Mouse (Mus musculus): ENCODE measurements at regions not wholly inside any gene's neighbourhood (a gene's known extent, or its start where the extent isn't known, plus 50 kb on each side); places are given as distances from the start of the nearest gene placed in this dataset.
"Not testable (repeated sequence)": the region's sequence is repeated elsewhere in the genome, so short reads cannot be mapped to it uniquely, and the experiment has no call there.

DNA sequence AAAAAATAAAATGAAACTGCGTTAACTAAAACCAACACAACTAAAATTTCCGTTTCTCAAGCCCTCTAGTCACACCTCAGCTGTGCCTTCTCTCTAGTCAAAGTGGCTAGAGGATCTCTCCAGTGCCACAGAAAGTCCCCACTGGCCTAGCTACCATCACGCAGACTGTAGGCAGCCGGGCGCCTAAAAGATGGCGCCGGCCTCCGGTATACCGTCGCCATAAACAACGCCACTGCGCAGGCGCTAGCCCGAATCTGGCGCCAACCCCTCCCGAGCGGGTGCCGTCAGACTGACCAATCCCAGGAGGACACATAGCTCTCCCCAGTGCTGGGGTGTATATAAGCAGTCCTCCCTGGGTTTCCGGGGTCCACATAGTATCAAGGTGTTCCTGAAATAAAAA lies 62.7 kb upstream of the Top1 start:
- DNase-seq (ENCODE audit: low spot score in 2 of 2): not testable (repeated sequence)

DNA sequence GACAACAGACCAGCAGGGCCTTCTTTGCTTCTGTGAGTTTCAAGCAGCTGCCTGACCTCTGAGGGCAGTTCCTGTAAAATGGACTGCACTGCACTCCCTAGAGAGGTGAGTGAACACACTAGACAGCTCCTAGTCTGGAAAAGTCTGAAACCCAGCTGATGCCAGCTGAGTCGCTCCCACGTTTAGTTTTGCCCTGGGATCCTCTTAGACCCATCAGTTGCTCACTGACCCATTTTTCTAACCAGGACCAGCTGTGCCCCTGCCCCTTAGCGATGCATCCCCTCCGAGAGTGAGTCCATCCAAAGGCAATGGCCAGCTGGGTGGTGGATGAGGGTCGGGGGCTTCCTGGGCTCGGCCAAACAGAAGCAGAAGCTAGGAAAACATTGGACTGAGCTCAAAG lies 62.2 kb upstream of the Top1 start:
- DNase-seq (ENCODE audit: low spot score in 2 of 2): no peak

DNA sequence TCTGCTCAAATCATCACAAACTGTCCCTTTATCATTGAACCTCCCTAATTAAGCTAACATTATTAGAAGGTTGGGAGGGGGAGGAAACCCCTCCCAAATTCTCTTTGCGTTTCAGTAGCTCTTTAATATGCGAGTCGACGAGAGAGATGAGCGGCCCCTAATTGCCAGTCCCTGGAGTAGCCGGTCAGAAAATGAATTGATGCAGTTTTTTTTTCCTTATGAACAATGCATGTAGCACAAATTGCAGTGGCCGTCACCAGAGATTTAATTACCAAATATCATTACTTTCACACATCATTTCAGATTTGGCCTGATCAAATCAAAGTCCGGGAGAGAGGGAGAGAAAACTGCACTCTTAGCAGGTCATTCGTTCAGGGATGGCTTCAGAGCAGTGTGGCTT lies 61.1 kb upstream of the Top1 start:
- DNase-seq (ENCODE audit: low spot score in 2 of 2): no peak

DNA sequence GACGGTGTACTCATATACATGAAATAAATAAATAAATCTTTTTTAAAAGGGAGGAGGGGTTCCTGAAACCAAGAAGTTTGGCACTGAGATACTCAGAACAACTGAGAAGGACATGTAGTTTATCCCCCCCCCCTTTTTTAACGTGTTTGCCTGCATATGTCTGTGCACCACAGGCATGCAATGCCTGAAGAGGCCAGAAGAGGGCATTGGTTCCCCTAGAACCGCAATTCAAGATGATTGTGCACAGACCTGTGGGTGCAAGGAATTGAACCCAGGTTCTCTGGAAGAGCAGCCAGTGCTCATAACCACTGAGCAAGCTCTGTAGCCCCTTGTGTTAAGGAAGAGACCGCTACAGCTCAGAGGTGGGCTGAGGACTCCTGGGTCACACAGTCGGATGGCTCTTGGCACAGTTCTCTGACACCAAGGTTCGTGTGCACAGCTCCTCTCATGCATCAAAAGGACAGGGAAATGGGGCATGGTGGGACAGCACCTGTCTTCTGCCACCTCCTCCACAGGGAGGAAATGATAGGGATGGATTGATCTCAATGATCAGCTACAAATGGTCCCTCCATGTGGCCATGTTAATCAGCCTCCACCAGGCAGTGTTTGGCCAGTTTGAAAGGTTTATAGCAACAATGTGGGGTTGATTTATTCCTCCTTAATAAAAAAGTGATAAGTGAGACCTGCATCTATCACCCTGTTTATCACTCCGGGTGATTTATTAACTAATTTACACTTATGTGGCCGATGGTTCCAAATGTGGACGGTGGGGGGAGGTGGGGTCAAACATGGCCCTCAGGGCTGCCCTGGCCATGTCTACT lies 58.5 kb upstream of the Top1 start:
- DNase-seq (ENCODE audit: low spot score in 2 of 2): no peak

DNA sequence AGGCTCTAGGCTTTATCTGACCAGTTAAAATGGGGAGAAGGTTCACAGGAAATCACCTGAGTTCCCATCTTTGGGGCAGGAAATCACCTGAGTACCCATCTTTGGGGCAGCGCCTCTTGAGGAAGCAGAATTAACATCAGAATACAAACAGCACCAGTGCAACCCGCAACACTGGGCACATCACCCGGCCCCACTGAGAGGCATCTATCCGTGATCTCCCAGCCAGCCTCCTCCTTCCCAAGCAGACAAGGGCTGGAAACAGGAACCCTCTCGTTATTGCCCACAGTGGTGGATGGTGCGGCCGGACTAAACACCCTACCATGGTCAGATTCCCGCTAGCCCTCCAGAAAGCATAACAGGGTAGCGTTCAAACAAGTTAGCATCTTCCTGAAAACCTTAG lies 57.3 kb upstream of the Top1 start:
- no peak for DNase-seq (ENCODE audit: low spot score in 2 of 2)

DNA sequence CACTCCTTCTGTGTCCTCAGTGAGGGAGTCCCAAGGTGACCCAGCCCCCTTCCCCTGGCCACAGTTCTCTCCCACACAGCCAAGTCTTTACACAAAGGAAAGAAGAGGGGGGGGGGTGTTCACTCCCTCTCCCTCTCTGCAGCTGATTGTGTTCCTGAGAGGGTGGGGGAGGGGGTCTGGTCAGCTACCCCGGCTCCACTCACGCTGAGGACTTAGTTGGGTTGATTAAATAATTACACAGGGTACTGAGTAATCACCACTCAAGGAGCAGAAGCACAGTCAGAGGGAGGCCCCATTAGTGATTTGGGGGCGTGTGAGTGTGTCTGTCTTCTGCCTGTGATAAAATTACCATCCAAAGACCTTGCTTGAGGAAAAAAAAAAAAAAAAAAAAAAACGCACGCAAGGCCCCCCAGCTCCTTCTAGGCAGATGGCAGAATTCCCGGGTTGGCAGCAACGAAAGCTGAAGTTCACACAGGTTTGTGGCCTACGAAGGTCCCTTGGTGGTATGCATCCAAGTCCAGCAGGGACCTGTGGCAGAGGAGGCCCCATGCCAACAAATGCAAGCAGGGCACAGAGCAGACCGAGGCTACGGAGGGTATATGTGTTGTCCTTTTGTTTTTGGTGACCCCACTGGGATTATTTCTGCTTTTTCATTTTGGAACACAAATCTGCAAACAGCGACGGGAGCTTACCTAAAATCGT lies 55.3 kb upstream of the Top1 start:
- DNase-seq (ENCODE audit: low spot score in 2 of 2): no peak

DNA sequence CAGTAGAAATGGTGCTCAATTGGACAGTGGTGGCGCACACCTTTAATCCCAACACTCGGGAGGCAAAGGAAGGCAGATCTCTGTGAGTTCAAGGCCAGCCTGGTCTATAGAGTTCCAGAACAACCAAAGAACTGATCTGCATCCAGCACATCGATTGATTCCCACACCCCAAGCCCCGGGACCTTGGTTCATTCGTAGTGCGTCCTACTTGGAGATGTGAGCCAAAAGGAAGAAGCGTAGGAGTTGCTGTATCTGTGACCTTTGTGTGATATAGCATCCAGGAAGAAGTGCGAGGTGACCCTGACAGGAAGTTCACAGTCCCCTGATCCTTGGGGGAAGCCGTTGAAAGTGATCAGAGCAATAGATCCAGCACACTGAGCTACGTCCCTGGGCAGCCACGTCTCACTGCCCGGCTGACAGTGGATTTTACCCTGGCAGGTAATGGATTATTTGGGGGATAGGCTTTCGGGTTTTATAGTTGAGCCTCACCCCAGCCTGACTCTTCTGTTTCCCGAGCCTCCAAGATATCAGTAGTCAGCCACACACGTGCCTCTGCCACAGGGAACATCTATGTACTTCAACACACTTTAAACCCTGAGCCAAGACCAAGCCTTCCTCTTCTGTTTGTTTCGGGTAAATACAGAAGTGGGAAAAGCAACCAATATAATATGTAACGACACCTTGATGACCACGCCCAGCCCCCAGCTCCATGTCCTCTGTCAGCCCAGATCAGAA lies 54.1 kb upstream of the Top1 start:
- DNase-seq (ENCODE audit: low spot score in 2 of 2): no peak

DNA sequence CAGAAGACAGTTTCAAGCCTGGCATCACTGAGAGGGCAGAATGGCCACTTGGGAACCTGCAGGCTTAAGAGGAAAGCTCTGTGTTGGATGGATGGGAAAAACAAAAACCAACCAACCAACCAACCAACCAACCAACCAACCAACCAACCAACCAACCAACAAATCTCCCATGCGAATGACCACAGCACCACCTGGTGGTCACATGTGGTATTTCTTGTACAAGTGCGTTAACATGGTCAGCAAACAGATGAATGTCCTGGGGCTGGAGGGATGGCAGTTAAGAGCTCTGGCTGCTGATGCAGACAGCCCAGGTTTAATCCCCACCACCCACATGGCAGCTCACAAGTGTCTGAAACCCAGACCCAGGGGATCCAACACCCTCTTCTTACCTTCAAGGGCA lies 52.7 kb upstream of the Top1 start:
- peak; percentile 62 to 76 for DNase-seq (ENCODE audit: low spot score in 2 of 2)
